Mouse (Mus musculus) heart, embryonic 11.5 days (tissue): ENCODE results near the gene Apbb2. TPM values are rescaled to one million over a fixed set of nuclear protein-coding genes. Genes with fewer than 3 reads are reported as not detected.

Source experiments
- ATAC-seq: fragments of 200-750 bp; cut with Nextera tagmentation; replicated peaks from 2 replicates; pipeline ENCODE4 v1.8.0; 2017; ENCODE audit warnings: moderate library complexity; ENCODE audit not compliant: insufficient number of reproducible peaks, low FRiP score, low TSS enrichment
- H3K27ac ChIP-seq: fragments of 300-500 bp; sonication (generic); 2 replicates; pipeline ENCODE4 v1.5.1; 2014; ENCODE audit warnings: mild to moderate bottlenecking, low read depth, low read length
- H3K27me3 ChIP-seq: fragments of 300-500 bp; sonication (generic); 2 replicates; pipeline ENCODE4 v1.6.1; 2014; ENCODE audit warnings: mild to moderate bottlenecking, low read length, mixed read lengths; ENCODE audit not compliant: control insufficient read depth, insufficient read depth
- H3K36me3 ChIP-seq: fragments of 300-500 bp; sonication (generic); 2 replicates; pipeline ENCODE4 v1.6.1; 2014; ENCODE audit warnings: mild to moderate bottlenecking, low read length, moderate library complexity, mixed read lengths; ENCODE audit not compliant: control insufficient read depth, insufficient read depth
- H3K4me1 ChIP-seq: fragments of 300-500 bp; sonication (generic); 2 replicates; pipeline ENCODE4 v1.6.1; 2014; ENCODE audit warnings: low read length; ENCODE audit not compliant: control insufficient read depth, insufficient read depth
- H3K4me2 ChIP-seq: fragments of 300-500 bp; sonication (generic); 2 replicates; pipeline ENCODE4 v1.6.1; 2014; ENCODE audit warnings: mild to moderate bottlenecking, moderate library complexity
- H3K4me3 ChIP-seq: fragments of 300-500 bp; sonication (generic); 2 replicates; pipeline ENCODE4 v1.5.1; 2014; ENCODE audit warnings: low read depth, low read length
- H3K9ac ChIP-seq: fragments of 300-500 bp; sonication (generic); 2 replicates; pipeline ENCODE4 v1.6.1; 2014; ENCODE audit warnings: mild to moderate bottlenecking, low read depth, low read length, moderate library complexity
- H3K9me3 ChIP-seq: fragments of 300-500 bp; sonication (generic); replicated peaks from 2 replicates; pipeline ENCODE4 v1.6.1; 2016; ENCODE audit warnings: low read length; ENCODE audit not compliant: control insufficient read depth
- WGBS: fragments of 180-500 bp; shearing (Covaris S2); extraction: QIAGEN DNeasy Blood & Tissue Kit; methylation state at CpG from one replicate; pipeline ENCODE4 v1.1.7; 2014; ENCODE audit not compliant: insufficient replicate concordance; 5-methylcytosine and 5-hydroxymethylcytosine counted together
- polyA plus RNA-seq: library from polyadenylated mRNA; unstranded; fragments of >200 nt; fragmentation: Nextera tagmentation; extraction: Ambion mirVana; gene quantifications from 2 replicates; pipeline ENCODE4 v1.2.1, GENCODE M21; 2014

The Apbb2 gene
- polyA plus RNA-seq, 1 experiment from 2014 or later: 25.9 TPM

- no peaks in the 10 kb centered on the region for H3K36me3 ChIP-seq
- WGBS: 75% methylated on average over 6 of the region's 6 CpGs
- peaks cover 5% of the 10 kb centered on the region; the same call in 1 of the 2 replicates for H3K4me1 ChIP-seq
- no peak overlapping the region for H3K4me3 ChIP-seq
- no peaks in the 10 kb centered on the region for H3K9me3 ChIP-seq
- no peak overlapping the region for H3K4me2 ChIP-seq
- H3K27me3 ChIP-seq: no peaks in the 10 kb centered on the region
- no peak overlapping the region for H3K9ac ChIP-seq
- no peak for ATAC-seq
- H3K27ac ChIP-seq: no peak overlapping the region
Measured at GRCm38 (mm10) chr5:66517503-66517902, 101.1 kb downstream of the Apbb2 start.

GRCm38 (mm10) chr5:66516311-66516710 is 102.3 kb downstream of the Apbb2 start:
- no peak overlapping the region for H3K9ac ChIP-seq
- no peaks in the 10 kb centered on the region for H3K27me3 ChIP-seq
- no peak for ATAC-seq
- H3K27ac ChIP-seq: no peak overlapping the region
- no peak overlapping the region for H3K4me2 ChIP-seq
- H3K9me3 ChIP-seq: no peaks in the 10 kb centered on the region
- peaks cover 5% of the 10 kb centered on the region; the same call in 1 of the 2 replicates for H3K4me1 ChIP-seq
- WGBS: 86% methylated on average over 8 of the region's 8 CpGs
- H3K4me3 ChIP-seq: no peak overlapping the region
- H3K36me3 ChIP-seq: no peaks in the 10 kb centered on the region

GRCm38 (mm10) chr5:66515271-66515670 is 103.3 kb downstream of the Apbb2 start:
- WGBS: 74% methylated on average over 10 of the region's 10 CpGs
- Histone ChIP-seq H3K36me3 (no peaks in the 10 kb centered on the region), H3K4me3 (no peak overlapping the region), H3K4me2 (no peak overlapping the region), H3K27ac (no peak overlapping the region), H3K9me3 (no peaks in the 10 kb centered on the region), H3K9ac (no peak overlapping the region), H3K4me1 (peaks cover 5% of the 10 kb centered on the region; the same call in 1 of the 2 replicates), H3K27me3 (no peaks in the 10 kb centered on the region)
- ATAC-seq: no peak

- H3K9ac ChIP-seq: no peak overlapping the region
- peaks cover 5% of the 10 kb centered on the region; the same call in 1 of the 2 replicates for H3K4me1 ChIP-seq
- 91% methylated on average over 6 of the region's 6 CpGs for WGBS
- no peak for ATAC-seq
- no peaks in the 10 kb centered on the region for H3K9me3 ChIP-seq
- no peak overlapping the region for H3K4me3 ChIP-seq
- H3K36me3 ChIP-seq: no peaks in the 10 kb centered on the region
- no peak overlapping the region for H3K4me2 ChIP-seq
- H3K27me3 ChIP-seq: no peaks in the 10 kb centered on the region
- H3K27ac ChIP-seq: no peak overlapping the region
Measured at GRCm38 (mm10) chr5:66514659-66515058, 103.9 kb downstream of the Apbb2 start.

- H3K4me3 ChIP-seq: no peak overlapping the region
- H3K27me3 ChIP-seq: no peaks in the 10 kb centered on the region
- H3K9me3 ChIP-seq: no peaks in the 10 kb centered on the region
- H3K4me1 ChIP-seq: peaks cover 3% of the 10 kb centered on the region; the same call in 1 of the 2 replicates
- H3K36me3 ChIP-seq: no peaks in the 10 kb centered on the region
- no peak overlapping the region for H3K4me2 ChIP-seq
- H3K27ac ChIP-seq: no peak overlapping the region
- no peak for ATAC-seq
- no peak overlapping the region for H3K9ac ChIP-seq
Measured at GRCm38 (mm10) chr5:66513412-66513811, 105.2 kb downstream of the Apbb2 start.

- ATAC-seq: no peak
- Histone ChIP-seq H3K27me3 (no peaks in the 10 kb centered on the region), H3K4me1 (no peaks in the 10 kb centered on the region), H3K27ac (no peak overlapping the region), H3K36me3 (no peaks in the 10 kb centered on the region), H3K9me3 (no peaks in the 10 kb centered on the region), H3K9ac (no peak overlapping the region), H3K4me2 (no peak overlapping the region), H3K4me3 (no peak overlapping the region)
- 91% methylated on average over 7 of the region's 7 CpGs for WGBS
Measured at GRCm38 (mm10) chr5:66512519-66512918, 106.1 kb downstream of the Apbb2 start.

GRCm38 (mm10) chr5:66510716-66511115 is 107.9 kb downstream of the Apbb2 start:
- H3K4me1 ChIP-seq: no peaks in the 10 kb centered on the region
- 69% methylated on average over 7 of the region's 7 CpGs for WGBS
- no peak overlapping the region for H3K4me2 ChIP-seq
- H3K27ac ChIP-seq: no peak overlapping the region
- no peak for ATAC-seq
- no peaks in the 10 kb centered on the region for H3K27me3 ChIP-seq
- no peak overlapping the region for H3K4me3 ChIP-seq
- H3K36me3 ChIP-seq: no peaks in the 10 kb centered on the region
- H3K9ac ChIP-seq: no peak overlapping the region
- no peaks in the 10 kb centered on the region for H3K9me3 ChIP-seq

GRCm38 (mm10) chr5:66509151-66509550 is 109.4 kb downstream of the Apbb2 start:
- Histone ChIP-seq H3K9me3 (no peaks in the 10 kb centered on the region), H3K4me3 (no peak overlapping the region), H3K4me1 (peaks cover 5% of the 10 kb centered on the region), H3K27ac (no peak overlapping the region), H3K4me2 (no peak overlapping the region), H3K27me3 (no peaks in the 10 kb centered on the region), H3K36me3 (no peaks in the 10 kb centered on the region), H3K9ac (no peak overlapping the region)
- WGBS: 65% methylated on average over 5 of the region's 5 CpGs
- no peak for ATAC-seq

- 72% methylated on average over 3 of the region's 3 CpGs for WGBS
- no peak overlapping the region for H3K4me2 ChIP-seq
- H3K36me3 ChIP-seq: no peaks in the 10 kb centered on the region
- H3K4me3 ChIP-seq: no peak overlapping the region
- no peak overlapping the region for H3K27ac ChIP-seq
- no peaks in the 10 kb centered on the region for H3K27me3 ChIP-seq
- ATAC-seq: no peak
- no peaks in the 10 kb centered on the region for H3K9me3 ChIP-seq
- no peak overlapping the region for H3K9ac ChIP-seq
- peaks cover 14% of the 10 kb centered on the region for H3K4me1 ChIP-seq
Measured at GRCm38 (mm10) chr5:66505578-66505977, 113.0 kb downstream of the Apbb2 start.
